Mouse (Mus musculus) c-Kit-positive CD71-negative TER-119-negative erythroid progenitor cells, embryonic 14.5 days (primary cell): ENCODE data around the gene Gm28038.

Experiments
- DNase-seq: peaks from one replicate; pipeline ENCODE4 v3.0.0-alpha.2; 2013; ENCODE audit warnings: low read depth

The Gm28038 gene

GRCm38 (mm10) chr2:30256616-30257350 is 24.1 kb upstream of the Gm28038 start:
- DNase-seq, result no peak

GRCm38 (mm10) chr2:30257699-30258460 is 23.0 kb upstream of the Gm28038 start:
- no peak for DNase-seq

DNA sequence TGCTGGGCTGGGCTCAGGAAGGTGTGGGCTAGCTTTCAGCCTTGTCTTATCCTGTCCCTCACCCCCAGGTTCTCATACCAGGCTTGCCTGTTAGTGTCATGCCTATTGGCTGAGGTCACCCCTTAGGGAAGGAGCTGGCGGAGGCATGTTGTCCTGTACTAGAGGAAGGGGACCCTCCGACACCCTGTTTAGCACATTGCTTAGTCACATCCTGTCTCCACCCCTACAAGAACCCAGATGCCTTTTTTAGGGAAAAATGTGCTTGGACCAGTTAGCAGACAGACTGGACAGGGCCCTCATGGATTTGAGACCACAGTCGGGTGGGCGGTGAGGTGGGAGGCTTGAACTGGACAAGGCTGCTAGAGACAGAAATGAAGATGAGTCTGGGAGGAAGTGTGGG is 22.2 kb upstream of the Gm28038 start:
- no peak for DNase-seq

DNA sequence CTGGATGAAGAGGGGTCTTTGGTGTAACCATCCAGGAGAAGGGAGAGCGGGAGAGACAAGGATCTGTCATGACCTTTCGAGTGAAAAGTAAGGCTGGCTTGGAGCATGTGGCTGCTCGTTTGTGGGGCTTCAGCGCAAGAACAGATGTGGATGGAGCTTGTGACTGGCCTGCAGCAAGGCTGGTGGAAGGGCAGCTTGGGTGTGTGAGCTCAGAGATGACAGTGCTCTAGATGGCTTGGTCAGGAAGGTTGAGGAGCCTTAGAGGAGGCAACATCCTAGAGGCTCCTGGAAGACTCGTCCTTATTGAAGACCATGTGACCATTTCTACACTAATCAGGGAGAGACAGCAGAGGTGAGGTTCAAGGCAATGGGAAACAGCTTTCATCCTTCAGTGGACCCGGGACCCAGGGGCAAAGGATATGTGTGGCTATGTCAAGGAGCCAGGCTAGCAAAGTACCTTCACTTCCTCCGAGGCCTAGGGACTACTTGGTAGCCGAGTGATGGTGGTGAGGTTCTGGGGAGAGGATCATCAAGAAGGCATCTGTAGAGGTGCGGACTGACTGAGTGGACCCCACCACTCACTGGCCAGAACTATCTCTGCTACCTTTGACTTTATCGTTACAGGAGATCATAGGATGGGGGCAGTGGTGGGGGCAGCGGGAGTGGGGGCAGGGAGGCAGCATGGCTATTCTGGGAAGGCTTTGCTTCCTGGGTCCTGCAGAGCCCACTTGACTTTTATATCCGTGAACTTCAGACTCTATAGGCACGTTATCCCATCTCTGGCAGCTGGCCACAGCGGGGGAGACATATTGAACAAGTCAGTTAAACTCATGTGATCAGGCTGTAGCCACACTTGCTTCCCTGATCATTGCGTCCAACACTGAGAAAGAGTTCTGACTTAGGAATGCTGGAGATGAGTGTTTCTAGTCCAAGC is 21.4 kb upstream of the Gm28038 start:
- DNase-seq, result no peak

- no peak for DNase-seq
Measured at GRCm38 (mm10) chr2:30261064-30261736, 19.6 kb upstream of the Gm28038 start.

GRCm38 (mm10) chr2:30261921-30262839 is 18.7 kb upstream of the Gm28038 start:
- no peak for DNase-seq

GRCm38 (mm10) chr2:30262840-30263441 is 17.9 kb upstream of the Gm28038 start:
- DNase-seq, result no peak

DNA sequence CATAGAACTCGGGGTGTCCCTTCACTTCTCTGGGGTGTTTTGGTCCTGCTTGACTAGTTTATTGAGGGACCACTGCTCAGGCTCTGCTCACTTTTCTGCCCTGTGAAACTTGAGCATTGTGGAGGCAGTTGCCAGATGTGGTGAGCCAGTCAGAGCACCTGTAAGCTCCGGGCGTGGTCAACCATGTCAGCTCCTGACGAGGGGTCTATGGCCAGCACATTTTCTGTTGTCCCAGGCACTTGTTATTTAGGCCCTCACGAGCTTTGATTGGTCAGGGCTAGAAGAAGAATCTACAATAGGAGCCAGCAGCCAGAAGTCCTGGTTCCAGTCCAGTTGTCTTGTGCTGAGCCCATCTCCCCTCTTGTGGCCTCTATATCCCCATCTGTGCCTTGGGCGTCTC is 17.0 kb upstream of the Gm28038 start:
- no peak for DNase-seq

DNA sequence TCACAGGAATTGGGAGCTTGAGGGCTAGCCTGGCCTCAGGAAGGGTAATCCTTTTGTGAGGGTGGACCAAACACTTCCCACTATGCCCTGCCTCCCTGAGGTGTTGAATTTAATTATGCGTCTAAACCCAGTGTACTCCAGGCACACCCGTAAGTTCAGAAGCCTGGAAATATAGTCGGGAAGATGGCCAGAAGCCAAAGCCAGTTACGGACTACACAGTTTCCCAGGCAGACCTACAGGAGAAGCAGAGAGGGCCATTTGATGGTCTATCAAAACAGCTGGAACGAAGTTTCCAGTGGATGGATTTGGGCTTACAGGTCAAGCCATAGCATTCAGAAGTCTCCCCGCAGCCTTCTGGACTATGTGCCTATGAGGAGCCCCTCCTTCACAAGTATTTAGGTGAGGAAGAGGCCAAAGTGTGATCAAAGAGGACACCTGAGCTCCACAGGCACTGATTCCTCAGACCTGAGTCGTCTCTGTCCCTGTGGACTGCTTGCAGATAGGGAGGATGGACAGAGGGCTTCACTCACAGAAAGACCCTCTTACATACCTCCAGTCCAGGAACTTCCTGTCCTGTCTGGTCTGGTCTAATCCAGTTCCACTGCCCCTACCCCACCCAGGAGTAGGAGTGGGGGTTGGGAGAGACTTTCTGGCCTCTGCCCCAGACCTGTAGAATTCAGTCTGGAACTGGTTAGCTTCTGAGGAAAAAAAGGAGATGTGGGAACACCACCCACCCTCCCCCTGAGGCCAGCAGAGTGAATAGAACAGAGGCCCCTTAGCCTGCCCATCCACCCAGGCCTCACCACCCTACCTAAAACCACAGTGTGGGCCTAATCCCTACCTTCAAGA is 15.9 kb upstream of the Gm28038 start:
- DNase-seq, result no peak

- DNase-seq, result no peak
Measured at GRCm38 (mm10) chr2:30265767-30266253, 15.0 kb upstream of the Gm28038 start, which contains the start of gene Phyhd1. Gene Phyhd1 (plus strand): TSS chr2:30266203.

DNA sequence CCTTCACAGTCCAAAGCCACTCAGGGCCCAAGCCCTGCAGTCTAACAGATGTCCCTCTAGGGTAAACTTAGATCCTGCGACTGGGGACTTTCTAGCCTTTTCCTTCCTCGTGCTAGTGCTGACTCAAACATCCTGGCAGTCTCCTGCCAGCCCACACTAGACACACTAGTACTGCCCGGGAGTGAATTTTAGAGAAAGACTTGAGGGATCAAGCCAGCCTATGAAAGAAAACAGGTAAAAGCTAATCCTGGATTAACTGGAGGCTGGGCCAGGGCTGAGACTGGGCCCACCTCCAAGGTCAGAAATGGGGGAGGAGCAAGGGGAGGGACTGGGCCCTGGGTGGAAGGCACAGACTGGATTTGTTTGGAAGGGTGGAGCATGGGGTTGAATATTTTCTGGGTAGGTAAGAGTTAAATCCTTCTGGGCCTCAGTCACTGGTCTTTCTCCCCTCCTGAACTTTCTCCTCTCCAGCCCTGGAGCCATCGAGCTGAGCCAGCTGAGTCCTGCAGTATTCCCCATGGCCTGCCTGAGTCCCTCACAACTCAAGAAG is 14.4 kb upstream of the Gm28038 start:
- no peak for DNase-seq

GRCm38 (mm10) chr2:30267466-30267865 is 13.4 kb upstream of the Gm28038 start:
- no peak for DNase-seq

- DNase-seq, result no peak
Measured at GRCm38 (mm10) chr2:30268371-30268770, 12.5 kb upstream of the Gm28038 start.

DNA sequence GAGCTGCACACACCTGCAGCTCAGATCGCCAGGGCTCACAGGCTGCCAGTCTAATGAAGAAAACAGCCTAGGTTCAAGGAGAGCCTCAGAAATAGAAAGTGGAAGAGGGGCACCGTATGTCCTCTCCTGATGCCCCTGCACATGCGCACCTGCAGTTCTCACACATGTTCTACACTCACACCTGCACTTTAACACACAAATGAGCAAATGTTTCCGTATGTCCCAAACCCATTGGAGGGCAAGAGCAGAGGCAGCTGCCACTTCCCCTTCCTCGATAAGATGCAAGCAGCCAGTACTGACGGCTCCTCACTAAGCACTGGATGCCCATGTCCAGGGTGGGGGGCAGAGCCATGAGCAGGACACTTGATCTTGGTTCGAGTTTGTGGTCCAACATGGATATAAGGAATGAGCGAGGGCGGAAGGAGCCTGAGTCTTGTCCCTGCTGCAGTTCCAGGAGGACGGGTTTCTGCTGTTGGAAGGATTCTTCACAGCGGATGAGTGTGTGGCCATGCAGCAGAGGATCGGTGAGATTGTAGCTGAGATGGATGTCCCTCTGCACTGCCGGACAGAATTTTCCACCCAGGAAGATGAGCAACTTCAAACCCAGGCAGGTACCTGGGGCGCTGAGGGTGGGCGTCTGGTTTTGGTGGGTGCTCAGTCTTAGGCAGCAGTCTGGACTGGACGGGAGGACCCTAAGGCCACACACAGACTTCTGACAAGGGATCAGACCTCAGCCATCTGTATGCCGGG is 11.4 kb upstream of the Gm28038 start:
- DNase-seq, result no peak

- DNase-seq, result peak; percentile 63
Measured at GRCm38 (mm10) chr2:30270134-30270533, 10.7 kb upstream of the Gm28038 start.

GRCm38 (mm10) chr2:30281651-30282050 is 808 bp downstream of the Gm28038 start:
- no peak for DNase-seq

GRCm38 (mm10) chr2:30283193-30283592 is 2.4 kb downstream of the Gm28038 start:
- DNase-seq, result no peak

GRCm38 (mm10) chr2:30285004-30285403 is 4.2 kb downstream of the Gm28038 start:
- DNase-seq, result no peak
